Mouse (Mus musculus): ENCODE data around the gene Irf6.

- TF ChIP-seq EP300 (IDR thresholded peaks at IDR 0.05; ENCODE audit: low read depth in 1 of 2, low read length in 2 of 2) (no peak), E2F4 (IDR thresholded peaks at IDR 0.05; ENCODE audit: borderline replicate concordance, low read depth, low read length) (no peak), RAD21 (IDR thresholded peaks at IDR 0.05; ENCODE audit: low read depth, low read length) (no peak), ZNF384 (IDR thresholded peaks at IDR 0.05; ENCODE audit: low read depth, low read length) (no peak), USF1 (IDR thresholded peaks at IDR 0.05; ENCODE audit: low read depth, low read length) (no peak), POLR2AphosphoS5 (IDR thresholded peaks at IDR 0.05; ENCODE audit: borderline replicate concordance, low read depth, low read length) (no peak), POLR2A (IDR thresholded peaks at IDR 0.05; ENCODE audit: control insufficient read depth in 1 of 2, insufficient read depth in 1 of 2, low read depth in 1 of 2, low read length in 2 of 2, poor library complexity in 1 of 2) (no peak), CTCF (IDR thresholded peaks at IDR 0.05 in 2 of 3, conservative IDR thresholded peaks at IDR 0.05 in 1 of 3; ENCODE audit: control insufficient read depth in 1 of 3, insufficient read depth in 1 of 3, low read depth in 2 of 3, low read length in 3 of 3, poor library complexity in 1 of 3, severe bottlenecking in 1 of 3) (no peak), NRF1 (IDR thresholded peaks at IDR 0.05; ENCODE audit: insufficient read depth, low read depth, low read length, poor library complexity, severe bottlenecking) (no peak), POLR2AphosphoS2 (IDR thresholded peaks at IDR 0.05; ENCODE audit: low read length) (no peak), RCOR1 (IDR thresholded peaks at IDR 0.05; ENCODE audit: low read depth, low read length) (no peak)
Observed at GRCm38 (mm10) chr1:193157111-193157492, 4.2 kb downstream of the Irf6 start.
